Mouse (Mus musculus) stomach, postnatal 0 days (tissue): ENCODE data around the gene H1fnt.

Experiments used
- CTCF ChIP-seq: IDR thresholded peaks from 2 replicates; pipeline ENCODE4 v1.5.1; 2016; ENCODE audit warnings: antibody characterized with exemption, low read depth, mild to moderate bottlenecking, moderate library complexity
- EP300 ChIP-seq: optimal IDR thresholded peaks from 2 replicates; pipeline ENCODE3; 2016; ENCODE audit warnings: antibody characterized with exemption

DNA sequence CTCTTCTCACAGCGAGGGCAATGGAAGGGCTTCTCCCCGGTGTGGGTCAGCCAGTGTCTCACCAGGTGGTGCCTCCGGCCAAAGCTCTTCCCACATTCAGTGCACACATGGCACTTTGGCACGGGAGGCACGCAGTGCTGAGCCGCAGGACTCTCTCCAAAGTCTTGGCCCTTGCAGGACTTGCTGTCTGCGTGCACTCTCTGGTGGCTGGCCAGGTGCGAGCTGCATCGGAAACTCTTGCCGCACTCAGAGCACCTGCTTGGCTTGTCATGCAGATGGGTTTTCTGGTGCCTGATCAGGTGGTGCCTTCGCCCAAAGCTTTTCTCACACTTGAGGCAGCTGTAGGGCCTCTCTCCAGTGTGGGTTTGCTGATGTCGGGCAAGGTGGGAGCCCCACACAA is 31.5 kb upstream of the H1fnt start:
- TF ChIP-seq CTCF (no peak), EP300 (no peak)
